Mouse (Mus musculus): Measurements from ENCODE around the gene Prcd.
"Not testable (repeated sequence)": the region's sequence is repeated elsewhere in the genome, so short reads cannot be mapped to it uniquely, and the experiment has no call there.

The Prcd gene

GRCm38 (mm10) chr11:116649711-116650337 lies 3.5 kb upstream of the Prcd start:
- no peak for DNase-seq

- DNase-seq: no peak
Measured at GRCm38 (mm10) chr11:116650811-116651210, 2.5 kb upstream of the Prcd start.

GRCm38 (mm10) chr11:116651339-116651738 lies 2.0 kb upstream of the Prcd start:
- DNase-seq: no peak

- DNase-seq: no peak
Measured at GRCm38 (mm10) chr11:116652330-116653098, 820 bp upstream of the Prcd start.

GRCm38 (mm10) chr11:116653709-116654221 lies 431 bp downstream of the Prcd start:
- peak; percentile 76 to 80 for DNase-seq

GRCm38 (mm10) chr11:116654255-116654821 lies 1.0 kb downstream of the Prcd start, which contains the start of gene Cygb:
Gene Cygb, minus strand, starts transcription at chr11:116654313.
- peak; percentile 80 to 81 for DNase-seq

GRCm38 (mm10) chr11:116656348-116657191 lies 3.2 kb downstream of the Prcd start:
- peak; percentile 83 to 84 for DNase-seq

- DNase-seq: peak; percentile 91 to 98
Measured at GRCm38 (mm10) chr11:116657311-116658223, 4.2 kb downstream of the Prcd start.

GRCm38 (mm10) chr11:116658238-116658637 lies 4.9 kb downstream of the Prcd start:
- DNase-seq: no peak

- DNase-seq: no peak
Measured at GRCm38 (mm10) chr11:116659027-116659621, 5.8 kb downstream of the Prcd start.

GRCm38 (mm10) chr11:116660181-116660580 lies 6.8 kb downstream of the Prcd start:
- DNase-seq: no peak

GRCm38 (mm10) chr11:116661291-116661947 lies 8.1 kb downstream of the Prcd start:
- DNase-seq: peak in 1 of 2 experiments; percentile 44

GRCm38 (mm10) chr11:116661948-116662377 lies 8.6 kb downstream of the Prcd start:
- DNase-seq: peak; percentile 50 to 60

- no peak for DNase-seq
Measured at GRCm38 (mm10) chr11:116665289-116665688, 12.0 kb downstream of the Prcd start.

GRCm38 (mm10) chr11:116666566-116666965 lies 13.2 kb downstream of the Prcd start:
- no peak for DNase-seq

GRCm38 (mm10) chr11:116667012-116667411 lies 13.7 kb downstream of the Prcd start:
- not testable (repeated sequence) for DNase-seq

- DNase-seq: no peak
Measured at GRCm38 (mm10) chr11:116667930-116668329, 14.6 kb downstream of the Prcd start.

GRCm38 (mm10) chr11:116668381-116668825 lies 15.1 kb downstream of the Prcd start:
- DNase-seq: no peak

GRCm38 (mm10) chr11:116668839-116669238 lies 15.5 kb downstream of the Prcd start:
- peak in 1 of 2 experiments; percentile 29 for DNase-seq

GRCm38 (mm10) chr11:116669316-116669715 lies 16.0 kb downstream of the Prcd start:
- peak in 1 of 2 experiments; percentile 4 for DNase-seq
